Mouse (Mus musculus) embryo, embryonic 11 days (tissue): ENCODE results near the gene Gm13084.
"Not testable (repeated sequence)": the region's sequence is repeated elsewhere in the genome, so short reads cannot be mapped to it uniquely, and the experiment has no call there.

Experiments
- DNase-seq: peaks from one replicate; pipeline ENCODE4 v3.0.0-alpha.2; 2015

Gm13084 gene

GRCm38 (mm10) chr4:143815993-143816392 is at the start of gene Gm13084:
TSS of gene Gm13084 (minus strand) at chr4:143816093.
- DNase-seq = no peak

- DNase-seq = not testable (repeated sequence)
These were observed 30.3 kb upstream of the Gm13084 start, which contains the start of gene Gm13103 for GRCm38 (mm10) chr4:143846197-143846596. TSS of gene Gm13103 (plus strand) at chr4:143846497.

- not testable (repeated sequence) for DNase-seq
These were observed 26.8 kb downstream of the Gm13084 start, which contains the start of gene Gm13023 for GRCm38 (mm10) chr4:143789052-143789451. TSS of gene Gm13023 (plus strand) at chr4:143789352.
